Mouse (Mus musculus): ENCODE measurements around the gene Tnrc6a. TPM values are rescaled to one million over a fixed set of nuclear protein-coding genes. Genes with fewer than 3 reads are reported as not detected.
"Not testable (repeated sequence)": the region's sequence is repeated elsewhere in the genome, so short reads cannot be mapped to it uniquely, and the experiment has no call there.

The Tnrc6a gene
- polyA plus RNA-seq, 1 experiment from 2014 or later = 34.1 TPM

- Histone ChIP-seq H3K4me3 (ENCODE audit: control insufficient read depth in 1 of 2, insufficient read depth in 1 of 2, low read depth in 1 of 2, low read length in 2 of 2) (no peak overlapping the region), H3K27ac (replicated peaks in 1 of 2; ENCODE audit: control insufficient read depth in 1 of 2, insufficient read depth in 1 of 2, low read depth in 2 of 2, low read length in 2 of 2) (peak overlapping the region; percentile 87 to 96), H3K4me1 (ENCODE audit: control insufficient read depth in 2 of 2, insufficient read depth in 2 of 2, low read length in 2 of 2) (peaks cover 11 to 23% of the 10 kb centered on the region in 2 experiments), H3K36me3 (ENCODE audit: control insufficient read depth, insufficient read depth, low read length) (no peaks in the 10 kb centered on the region), H3K4me2 (ENCODE audit: low read length) (no peak overlapping the region), H3K9me3 (ENCODE audit: control insufficient read depth, low read length) (0 out of 2 replicates have a peak, but pooled peaks cover 4% of the 10 kb centered on the region), H3K9ac (ENCODE audit: low read length) (no peak overlapping the region), H3K27me3 (ENCODE audit: control insufficient read depth, insufficient read depth, low read length) (no peaks in the 10 kb centered on the region)
- ATAC-seq (ENCODE audit: insufficient number of reproducible peaks, insufficient read depth, low FRiP score, low read depth) = peak; percentile 96
- WGBS = 21% methylated on average over 16 of the region's 16 CpGs
Measured at GRCm38 (mm10) chr7:123097891-123098750, 25.6 kb upstream of the Tnrc6a start.

GRCm38 (mm10) chr7:123101295-123101694, 22.4 kb upstream of the Tnrc6a start:
- H3K4me2 ChIP-seq (ENCODE audit: low read length) = no peak overlapping the region
- no peak overlapping the region for H3K27ac ChIP-seq (replicated peaks in 1 of 2; ENCODE audit: control insufficient read depth in 1 of 2, insufficient read depth in 1 of 2, low read depth in 2 of 2, low read length in 2 of 2)
- ATAC-seq (ENCODE audit: insufficient number of reproducible peaks, insufficient read depth, low FRiP score, low read depth) = no peak
- H3K36me3 ChIP-seq (ENCODE audit: control insufficient read depth, insufficient read depth, low read length) = no peaks in the 10 kb centered on the region
- no peaks in the 10 kb centered on the region for H3K27me3 ChIP-seq (ENCODE audit: control insufficient read depth, insufficient read depth, low read length)
- WGBS = 67% methylated on average over 3 of the region's 3 CpGs
- 0 out of 2 replicates have a peak, but pooled peaks cover 3% of the 10 kb centered on the region for H3K9me3 ChIP-seq (ENCODE audit: control insufficient read depth, low read length)
- no peak overlapping the region for H3K9ac ChIP-seq (ENCODE audit: low read length)
- peaks cover 18 to 23% of the 10 kb centered on the region in 2 experiments for H3K4me1 ChIP-seq (ENCODE audit: control insufficient read depth in 2 of 2, insufficient read depth in 2 of 2, low read length in 2 of 2)
- no peak overlapping the region for H3K4me3 ChIP-seq (ENCODE audit: control insufficient read depth in 1 of 2, insufficient read depth in 1 of 2, low read depth in 1 of 2, low read length in 2 of 2)

- WGBS = 20% methylated on average over 1 of the region's 1 CpGs
- not testable (repeated sequence) for H3K9ac ChIP-seq (ENCODE audit: low read length); H3K36me3 ChIP-seq (ENCODE audit: control insufficient read depth, insufficient read depth, low read length); ATAC-seq (ENCODE audit: insufficient number of reproducible peaks, insufficient read depth, low FRiP score, low read depth); H3K4me2 ChIP-seq (ENCODE audit: low read length); H3K27me3 ChIP-seq (ENCODE audit: control insufficient read depth, insufficient read depth, low read length); H3K9me3 ChIP-seq (ENCODE audit: control insufficient read depth, low read length); H3K4me3 ChIP-seq (ENCODE audit: control insufficient read depth in 1 of 2, insufficient read depth in 1 of 2, low read depth in 1 of 2, low read length in 2 of 2); H3K27ac ChIP-seq (replicated peaks in 1 of 2; ENCODE audit: control insufficient read depth in 1 of 2, insufficient read depth in 1 of 2, low read depth in 2 of 2, low read length in 2 of 2)
- H3K4me1 ChIP-seq (ENCODE audit: control insufficient read depth in 2 of 2, insufficient read depth in 2 of 2, low read length in 2 of 2) = peaks cover 18 to 20% of the 10 kb centered on the region in 2 experiments
Measured at GRCm38 (mm10) chr7:123105381-123105780, 18.3 kb upstream of the Tnrc6a start.

- Histone ChIP-seq H3K4me1 (ENCODE audit: control insufficient read depth in 2 of 2, insufficient read depth in 2 of 2, low read length in 2 of 2) (peaks cover 21 to 25% of the 10 kb centered on the region in 2 experiments), H3K9ac (ENCODE audit: low read length) (no peak overlapping the region), H3K4me2 (ENCODE audit: low read length) (no peak overlapping the region), H3K4me3 (ENCODE audit: control insufficient read depth in 1 of 2, insufficient read depth in 1 of 2, low read depth in 1 of 2, low read length in 2 of 2) (no peak overlapping the region), H3K36me3 (ENCODE audit: control insufficient read depth, insufficient read depth, low read length) (no peaks in the 10 kb centered on the region), H3K9me3 (ENCODE audit: control insufficient read depth, low read length) (no peaks in the 10 kb centered on the region), H3K27me3 (ENCODE audit: control insufficient read depth, insufficient read depth, low read length) (no peaks in the 10 kb centered on the region), H3K27ac (replicated peaks in 1 of 2; ENCODE audit: control insufficient read depth in 1 of 2, insufficient read depth in 1 of 2, low read depth in 2 of 2, low read length in 2 of 2) (no peak overlapping the region)
- ATAC-seq (ENCODE audit: insufficient number of reproducible peaks, insufficient read depth, low FRiP score, low read depth) = no peak
- WGBS = 50% methylated on average over 1 of the region's 1 CpGs
Measured at GRCm38 (mm10) chr7:123105906-123106305, 17.8 kb upstream of the Tnrc6a start.

GRCm38 (mm10) chr7:123106326-123106725, 17.4 kb upstream of the Tnrc6a start:
- Histone ChIP-seq H3K4me2 (ENCODE audit: low read length) (no peak overlapping the region), H3K27me3 (ENCODE audit: control insufficient read depth, insufficient read depth, low read length) (no peaks in the 10 kb centered on the region), H3K9ac (ENCODE audit: low read length) (no peak overlapping the region), H3K36me3 (ENCODE audit: control insufficient read depth, insufficient read depth, low read length) (no peaks in the 10 kb centered on the region), H3K27ac (replicated peaks in 1 of 2; ENCODE audit: control insufficient read depth in 1 of 2, insufficient read depth in 1 of 2, low read depth in 2 of 2, low read length in 2 of 2) (no peak overlapping the region), H3K4me3 (ENCODE audit: control insufficient read depth in 1 of 2, insufficient read depth in 1 of 2, low read depth in 1 of 2, low read length in 2 of 2) (no peak overlapping the region), H3K9me3 (ENCODE audit: control insufficient read depth, low read length) (no peaks in the 10 kb centered on the region), H3K4me1 (ENCODE audit: control insufficient read depth in 2 of 2, insufficient read depth in 2 of 2, low read length in 2 of 2) (peaks cover 21 to 27% of the 10 kb centered on the region in 2 experiments)
- 92% methylated on average over 2 of the region's 2 CpGs for WGBS
- ATAC-seq (ENCODE audit: insufficient number of reproducible peaks, insufficient read depth, low FRiP score, low read depth) = no peak

GRCm38 (mm10) chr7:123108058-123109055, 15.3 kb upstream of the Tnrc6a start:
- H3K4me3 ChIP-seq (ENCODE audit: control insufficient read depth in 1 of 2, insufficient read depth in 1 of 2, low read depth in 1 of 2, low read length in 2 of 2) = no peak overlapping the region
- no peaks in the 10 kb centered on the region for H3K9me3 ChIP-seq (ENCODE audit: control insufficient read depth, low read length)
- H3K9ac ChIP-seq (ENCODE audit: low read length) = no peak overlapping the region
- no peak overlapping the region for H3K4me2 ChIP-seq (ENCODE audit: low read length)
- no peaks in the 10 kb centered on the region for H3K27me3 ChIP-seq (ENCODE audit: control insufficient read depth, insufficient read depth, low read length)
- peak; percentile 41; the same call in 1 of the 2 replicates for ATAC-seq (ENCODE audit: insufficient number of reproducible peaks, insufficient read depth, low FRiP score, low read depth)
- peak overlapping the region; percentile 42 to 55 for H3K27ac ChIP-seq (replicated peaks in 1 of 2; ENCODE audit: control insufficient read depth in 1 of 2, insufficient read depth in 1 of 2, low read depth in 2 of 2, low read length in 2 of 2)
- H3K4me1 ChIP-seq (ENCODE audit: control insufficient read depth in 2 of 2, insufficient read depth in 2 of 2, low read length in 2 of 2) = peaks cover 21 to 27% of the 10 kb centered on the region in 2 experiments
- WGBS = 52% methylated on average over 13 of the region's 13 CpGs
- no peaks in the 10 kb centered on the region for H3K36me3 ChIP-seq (ENCODE audit: control insufficient read depth, insufficient read depth, low read length)

- H3K4me3 ChIP-seq (ENCODE audit: control insufficient read depth in 1 of 2, insufficient read depth in 1 of 2, low read depth in 1 of 2, low read length in 2 of 2) = no peak overlapping the region
- no peaks in the 10 kb centered on the region for H3K36me3 ChIP-seq (ENCODE audit: control insufficient read depth, insufficient read depth, low read length)
- H3K9ac ChIP-seq (ENCODE audit: low read length) = no peak overlapping the region
- no peak for ATAC-seq (ENCODE audit: insufficient number of reproducible peaks, insufficient read depth, low FRiP score, low read depth)
- no peaks in the 10 kb centered on the region for H3K9me3 ChIP-seq (ENCODE audit: control insufficient read depth, low read length)
- H3K4me1 ChIP-seq (ENCODE audit: control insufficient read depth in 2 of 2, insufficient read depth in 2 of 2, low read length in 2 of 2) = peaks cover 21 to 27% of the 10 kb centered on the region in 2 experiments
- 93% methylated on average over 7 of the region's 7 CpGs for WGBS
- peak overlapping the region; percentile 70 to 79; a peak in 2 of 4 replicates for H3K27ac ChIP-seq (replicated peaks in 1 of 2; ENCODE audit: control insufficient read depth in 1 of 2, insufficient read depth in 1 of 2, low read depth in 2 of 2, low read length in 2 of 2)
- H3K4me2 ChIP-seq (ENCODE audit: low read length) = no peak overlapping the region
- H3K27me3 ChIP-seq (ENCODE audit: control insufficient read depth, insufficient read depth, low read length) = no peaks in the 10 kb centered on the region
Measured at GRCm38 (mm10) chr7:123109361-123110000, 14.2 kb upstream of the Tnrc6a start.

Data from heart, embryonic 14.5 days (tissue).